Mouse (Mus musculus) testis, adult 2 months (tissue): Measurements from ENCODE around the gene Btbd11. TPM values are rescaled to one million over a fixed set of nuclear protein-coding genes. Genes with fewer than 3 reads are reported as not detected.

Experiments used
- H3K27ac ChIP-seq: fragments of 200-500 bp; 2 replicates; pipeline ENCODE4 v1.5.1; 2012; ENCODE audit warnings: low read depth, low read length; ENCODE audit not compliant: control insufficient read depth, insufficient read depth
- H3K27me3 ChIP-seq: fragments of 200-500 bp; 2 replicates; pipeline ENCODE4 v1.6.1; 2012; ENCODE audit warnings: mild to moderate bottlenecking, low read length, moderate library complexity; ENCODE audit not compliant: control insufficient read depth, insufficient read depth
- H3K36me3 ChIP-seq: fragments of 200-500 bp; 2 replicates; pipeline ENCODE4 v1.6.1; 2012; ENCODE audit warnings: mild to moderate bottlenecking, low read length; ENCODE audit not compliant: control insufficient read depth, insufficient read depth
- H3K4me1 ChIP-seq: fragments of 200-500 bp; 2 replicates; pipeline ENCODE4 v1.6.1; 2012; ENCODE audit warnings: low read length; ENCODE audit not compliant: control insufficient read depth, insufficient read depth
- H3K4me3 ChIP-seq: fragments of 200-500 bp; 2 replicates; pipeline ENCODE4 v1.5.1; 2012; ENCODE audit warnings: low read depth, mild to moderate bottlenecking, low read length, moderate library complexity, mixed read lengths; ENCODE audit not compliant: control insufficient read depth
- CTCF ChIP-seq: fragments of 200-500 bp; IDR thresholded peaks from 2 replicates; pipeline ENCODE4 v1.5.1; 2012; ENCODE audit warnings: low read depth, mild to moderate bottlenecking, inconsistent platforms, low read length, moderate library complexity; ENCODE audit not compliant: control insufficient read depth, insufficient read depth, insufficient replicate concordance
- POLR2A ChIP-seq: fragments of 200-500 bp; IDR thresholded peaks from 2 replicates; pipeline ENCODE4 v1.6.1; 2012; ENCODE audit warnings: low read depth, mild to moderate bottlenecking, inconsistent platforms, low read length, moderate library complexity; ENCODE audit not compliant: control insufficient read depth
- polyA plus RNA-seq: library from polyadenylated mRNA; depleted of rRNA; stranded (reverse); fragments of >200 nt; gene quantifications from 2 replicates; pipeline ENCODE4 v1.2.3, GENCODE M21; 2012

The Btbd11 gene
- polyA plus RNA-seq, 1 experiment: 0.25 TPM

- H3K36me3 ChIP-seq: no peaks in the 10 kb centered on the region
- no peaks in the 10 kb centered on the region for H3K4me1 ChIP-seq
- no peak for TF ChIP-seq CTCF
- H3K4me3 ChIP-seq: no peak overlapping the region
- H3K27ac ChIP-seq: no peak overlapping the region
- H3K27me3 ChIP-seq: no peaks in the 10 kb centered on the region
These were observed 79.1 kb downstream of the Btbd11 start for GRCm38 (mm10) chr10:85465516-85466408.

DNA sequence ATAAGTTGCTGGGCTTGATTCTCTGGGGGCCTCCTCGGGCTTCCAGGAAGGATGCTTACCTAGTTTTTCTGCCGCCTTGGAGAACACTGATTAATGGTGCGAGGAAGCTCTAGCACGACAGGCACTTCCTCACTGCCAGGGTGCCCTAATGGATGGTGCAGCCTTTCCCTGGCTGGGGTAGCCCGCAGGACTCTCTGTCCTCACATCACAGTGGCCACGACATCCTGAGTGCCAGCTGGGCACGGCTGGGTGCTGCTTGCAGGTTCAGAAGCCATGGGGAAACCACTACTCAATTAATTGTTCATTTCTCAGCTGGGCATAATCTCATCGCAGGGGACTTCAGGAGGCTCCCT is 79.8 kb downstream of the Btbd11 start:
- TF ChIP-seq CTCF: no peak
- TF ChIP-seq POLR2A: no peak
- no peaks in the 10 kb centered on the region for H3K27me3 ChIP-seq
- H3K4me3 ChIP-seq: no peak overlapping the region
- no peaks in the 10 kb centered on the region for H3K4me1 ChIP-seq
- no peak overlapping the region for H3K27ac ChIP-seq
- no peaks in the 10 kb centered on the region for H3K36me3 ChIP-seq

DNA sequence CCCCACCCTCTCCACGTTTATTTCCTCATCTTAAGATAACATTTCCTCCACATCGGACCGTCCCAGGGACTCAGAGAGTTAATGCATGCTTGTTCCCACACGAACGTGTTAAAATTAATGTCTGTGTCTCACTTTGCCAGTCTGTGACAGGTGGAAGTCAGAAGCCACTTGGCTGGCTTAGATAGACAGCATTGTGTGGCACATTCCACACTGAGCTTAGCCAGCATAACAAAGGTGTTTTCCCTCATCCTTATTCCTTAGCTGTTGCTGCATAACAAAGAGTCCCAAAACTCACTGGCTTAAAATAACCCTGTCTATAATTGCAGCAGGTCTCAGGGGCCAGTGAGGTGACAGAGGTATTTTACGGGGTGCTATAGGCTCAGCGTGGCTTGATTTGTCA is 80.8 kb downstream of the Btbd11 start:
- no peaks in the 10 kb centered on the region for H3K36me3 ChIP-seq
- H3K4me3 ChIP-seq: no peak overlapping the region
- H3K27me3 ChIP-seq: no peaks in the 10 kb centered on the region
- H3K4me1 ChIP-seq: no peaks in the 10 kb centered on the region
- H3K27ac ChIP-seq: no peak overlapping the region
- no peak for TF ChIP-seq POLR2A
- TF ChIP-seq CTCF: no peak

DNA sequence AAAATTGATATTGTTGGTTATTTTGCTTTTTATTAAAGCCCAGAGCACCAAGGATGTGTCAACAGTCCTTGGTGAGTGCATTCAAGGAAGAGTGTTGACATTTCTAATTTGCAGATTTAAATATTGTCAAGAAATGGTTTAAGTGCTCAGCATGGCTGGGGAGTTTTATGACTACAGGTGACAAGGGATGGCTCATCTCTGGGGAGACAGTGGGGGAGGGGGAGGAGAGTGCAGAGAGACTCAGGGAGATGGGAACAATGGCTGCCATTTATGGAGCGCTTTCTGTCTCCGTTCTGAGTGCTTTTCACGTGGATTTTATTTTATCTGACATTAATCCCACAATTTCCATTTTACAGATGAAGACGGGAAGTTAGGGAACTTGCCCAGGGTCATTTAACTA is 81.9 kb downstream of the Btbd11 start:
- Histone ChIP-seq H3K4me1 (no peaks in the 10 kb centered on the region), H3K27ac (no peak overlapping the region)

GRCm38 (mm10) chr10:85469341-85469740 is 82.7 kb downstream of the Btbd11 start:
- Histone ChIP-seq H3K4me1 (no peaks in the 10 kb centered on the region), H3K36me3 (no peaks in the 10 kb centered on the region), H3K4me3 (no peak overlapping the region), H3K27me3 (no peaks in the 10 kb centered on the region), H3K27ac (no peak overlapping the region)
- TF ChIP-seq CTCF (no peak), POLR2A (no peak)

More for the DNA sequence above, 81.9 kb downstream of the Btbd11 start:
- Histone ChIP-seq H3K36me3 (no peaks in the 10 kb centered on the region), H3K4me3 (no peak overlapping the region), H3K27me3 (no peaks in the 10 kb centered on the region)
- TF ChIP-seq CTCF: no peak
- no peak for TF ChIP-seq POLR2A

- no peak overlapping the region for H3K27ac ChIP-seq
- no peak overlapping the region for H3K4me3 ChIP-seq
- H3K4me1 ChIP-seq: no peaks in the 10 kb centered on the region
- H3K36me3 ChIP-seq: no peaks in the 10 kb centered on the region
- H3K27me3 ChIP-seq: no peaks in the 10 kb centered on the region
- TF ChIP-seq POLR2A: no peak
- no peak for TF ChIP-seq CTCF
These were observed 86.7 kb downstream of the Btbd11 start for GRCm38 (mm10) chr10:85473265-85473664.

GRCm38 (mm10) chr10:85473871-85474270 is 87.3 kb downstream of the Btbd11 start:
- Histone ChIP-seq H3K4me1 (no peaks in the 10 kb centered on the region), H3K27me3 (no peaks in the 10 kb centered on the region)

More at GRCm38 (mm10) chr10:85473871-85474270, 87.3 kb downstream of the Btbd11 start:
- Histone ChIP-seq H3K4me3 (no peak overlapping the region), H3K27ac (no peak overlapping the region), H3K36me3 (no peaks in the 10 kb centered on the region)
- TF ChIP-seq CTCF (no peak), POLR2A (no peak)
